Mouse (Mus musculus) erythroblast, adult 5-6 weeks (primary cell): ENCODE measurements around the gene Ppan. TPM values are rescaled to one million over a fixed set of nuclear protein-coding genes. Genes with fewer than 3 reads are reported as not detected.
A peak's percentile ranks its signal among the peaks of the same experiment; 100 is the strongest.

Experiments
- ATAC-seq: replicated peaks from 2 replicates; pipeline ENCODE4 v1.8.0; 2016; ENCODE audit warnings: moderate number of reproducible peaks, mild to moderate bottlenecking, moderate TSS enrichment, inconsistent platforms; ENCODE audit not compliant: poor library complexity, low FRiP score, severe bottlenecking
- total RNA-seq, 2 experiments: library from RNA; stranded (forward) in 1 of 2; stranded (reverse) in 1 of 2; fragments of 150-400 nt in 1 of 2; fragments of 200-764, 138-1000 nt in 1 of 2; gene quantifications; 2 replicates each; pipeline versions ENCODE4 v1.2.3 to v1.2.4; 2015 to 2017; ENCODE audit warnings: low replicate concordance in 2 of 2

The Ppan gene
- total RNA-seq, 2 experiments from 2014 or later, result 9.8 to 15.4 TPM

DNA sequence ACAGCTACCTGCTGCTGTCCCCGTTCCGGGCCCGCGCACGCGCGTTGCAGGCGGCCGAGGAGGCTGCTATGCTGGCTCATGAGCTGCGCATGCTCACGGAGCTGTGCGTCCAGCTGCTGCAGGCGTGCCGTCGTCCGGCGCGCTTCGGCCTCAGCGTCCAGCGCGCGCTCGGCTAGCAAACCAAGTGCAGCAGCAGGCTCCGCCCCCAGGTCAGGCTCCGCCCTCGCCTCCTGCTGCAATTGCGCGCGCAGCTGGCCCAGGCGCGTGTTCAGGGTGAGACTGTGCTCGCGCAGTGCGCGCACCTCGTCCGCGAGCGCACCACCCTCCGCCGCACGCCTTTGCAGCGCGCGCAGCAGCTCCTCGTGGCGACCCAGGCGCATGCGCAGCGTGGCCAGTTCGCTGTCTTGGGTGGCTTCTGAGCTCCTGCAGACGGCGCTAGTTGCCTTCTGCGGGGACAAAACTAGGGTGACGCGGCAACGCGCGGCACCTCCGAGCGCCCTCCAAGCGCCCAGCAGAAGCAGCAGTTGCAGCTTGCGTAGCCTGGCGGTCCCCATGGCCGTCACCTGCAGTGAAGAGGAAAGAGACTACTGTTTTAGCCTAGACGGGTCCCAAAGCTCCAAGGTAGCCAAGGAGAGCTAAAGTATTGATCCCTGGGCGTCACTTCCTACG is 9.8 kb upstream of the Ppan start:
- peak; percentile 92 for ATAC-seq

DNA sequence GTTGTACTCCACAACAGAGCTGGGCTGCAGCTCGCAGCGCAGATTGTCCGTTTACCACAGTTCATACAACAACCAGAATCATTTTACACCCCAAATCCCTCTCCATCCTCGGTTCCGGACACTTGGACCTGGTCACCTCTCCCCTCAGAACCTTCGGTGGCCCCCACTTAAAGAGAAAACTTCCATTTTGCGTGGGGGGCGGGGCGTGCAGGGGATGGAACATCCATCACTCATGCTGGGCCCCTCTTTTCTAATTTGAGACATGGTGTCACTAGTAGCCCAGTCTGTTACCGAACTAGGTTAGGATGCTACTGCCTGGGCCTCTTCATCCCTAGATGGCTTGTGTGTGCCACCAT is 9.3 kb upstream of the Ppan start:
- ATAC-seq, result no peak

DNA sequence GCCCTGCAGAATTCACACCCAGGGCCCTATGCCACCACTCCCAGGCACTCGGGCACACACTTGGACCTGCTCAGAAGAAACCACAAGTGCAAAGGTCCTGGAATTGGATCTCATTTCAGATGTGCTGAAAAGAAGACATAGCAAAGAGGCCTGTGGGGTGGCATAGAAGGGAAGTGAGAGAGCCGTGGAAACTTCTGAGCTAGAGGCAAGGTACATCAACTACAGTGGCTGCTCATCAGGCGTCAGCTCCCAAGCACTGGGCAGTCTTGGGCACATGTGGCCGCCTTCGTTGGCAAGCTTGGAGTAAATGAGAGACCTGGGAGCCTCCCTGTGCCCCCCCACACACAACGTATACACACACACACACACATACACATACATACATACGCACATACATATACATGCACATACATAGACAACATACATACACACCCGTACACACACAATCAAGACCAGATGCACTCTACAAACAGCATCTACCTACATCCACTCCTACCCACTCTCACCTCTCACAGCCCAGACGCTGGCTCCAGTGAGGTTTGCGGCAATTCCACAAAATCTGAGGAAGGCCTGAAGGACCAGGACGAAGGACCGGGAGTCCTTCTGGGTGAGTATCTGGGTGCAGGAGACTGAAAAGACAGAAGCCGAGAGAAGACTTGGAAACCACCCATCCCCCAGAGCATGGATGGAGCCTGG is 8.7 kb upstream of the Ppan start, which contains the start of gene Angptl6:
Gene Angptl6 (minus strand): TSS at position 631 of the 696 bp plus-strand sequence.
- ATAC-seq, result no peak

- no peak for ATAC-seq
These were observed 1.4 kb upstream of the Ppan start for GRCm38 (mm10) chr9:20886563-20886962.

DNA sequence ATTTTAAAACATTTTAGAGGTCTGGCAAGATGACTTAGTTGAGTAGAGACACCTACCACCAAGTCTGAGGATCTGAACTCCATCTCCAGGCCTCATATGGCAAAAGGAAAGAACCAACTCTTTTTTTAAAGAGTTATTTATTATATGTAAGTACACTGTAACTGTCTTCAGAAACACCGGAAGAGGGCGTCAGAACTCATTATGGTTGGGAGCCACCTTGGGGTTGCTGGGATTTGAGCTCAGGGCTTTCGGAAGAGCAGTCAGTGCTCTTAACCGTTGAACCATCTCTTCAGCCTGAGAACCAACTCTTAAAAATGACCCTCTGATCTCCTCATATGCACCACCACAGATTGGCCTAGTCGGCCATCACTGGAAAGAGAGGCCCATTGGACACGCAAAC is 784 bp upstream of the Ppan start:
- ATAC-seq, result no peak

- no peak for ATAC-seq
These were observed 401 bp downstream of the Ppan start for GRCm38 (mm10) chr9:20888386-20888765.

GRCm38 (mm10) chr9:20889185-20890141 is 1.5 kb downstream of the Ppan start:
- ATAC-seq, result no peak

DNA sequence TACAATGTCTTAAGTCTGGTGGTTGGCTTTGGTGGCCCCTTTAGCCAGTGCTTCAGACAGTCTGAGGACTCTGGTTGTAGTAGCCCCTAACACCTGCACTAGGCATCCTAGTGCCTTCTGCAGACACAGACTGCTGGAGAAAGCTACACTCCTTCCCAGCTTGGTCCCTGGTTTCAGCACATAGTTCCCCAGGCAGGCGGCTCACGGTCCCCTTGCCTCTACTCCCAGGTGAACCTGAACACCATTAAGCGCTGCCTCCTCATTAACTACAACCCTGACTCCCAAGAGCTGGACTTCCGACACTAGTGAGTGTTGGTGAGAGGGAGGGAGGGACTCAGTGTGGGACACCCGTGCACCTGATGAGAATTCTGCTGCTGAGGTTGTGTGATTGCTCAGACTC is 2.4 kb downstream of the Ppan start:
- ATAC-seq, result no peak

DNA sequence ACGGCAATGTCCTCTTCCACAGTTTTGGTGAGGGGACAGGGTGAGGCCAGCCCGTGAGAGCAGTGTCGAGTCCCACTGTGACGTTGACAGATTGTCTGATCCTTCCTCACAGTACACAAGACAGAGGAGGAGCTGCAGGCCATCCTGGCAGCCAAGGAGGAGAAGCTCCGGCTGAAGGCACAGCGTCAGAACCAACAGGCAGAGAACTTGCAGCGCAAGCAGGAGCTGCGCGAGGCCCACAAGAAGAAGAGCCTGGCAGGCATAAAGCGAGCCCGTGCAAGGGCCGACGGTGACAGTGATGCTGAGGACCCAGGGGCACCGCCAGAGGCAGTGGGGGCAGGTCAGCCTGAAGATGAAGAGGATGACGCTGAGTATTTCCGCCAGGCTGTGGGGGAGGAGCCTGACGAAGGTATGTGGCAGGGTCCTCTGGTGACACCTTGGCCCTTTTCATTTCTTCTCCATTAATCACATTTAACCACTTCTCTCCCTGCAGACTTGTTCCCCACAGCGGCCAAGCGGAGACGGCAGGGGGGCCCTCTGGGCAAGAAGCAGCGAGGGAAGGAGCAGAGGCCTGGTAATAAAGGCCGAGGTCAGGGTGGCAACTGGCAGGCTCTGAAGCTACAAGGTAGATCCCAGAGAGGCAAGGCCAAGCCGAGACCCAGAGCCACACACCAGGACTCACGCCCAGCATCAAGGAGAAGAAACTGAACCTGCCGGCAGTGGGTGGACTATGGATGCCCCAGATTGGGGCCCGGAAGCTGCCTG is 3.5 kb downstream of the Ppan start:
- ATAC-seq, result no peak

GRCm38 (mm10) chr9:20892104-20892653 is 4.2 kb downstream of the Ppan start:
- ATAC-seq, result no peak

- no peak for ATAC-seq
These were observed 5.1 kb downstream of the Ppan start for GRCm38 (mm10) chr9:20893069-20893468.

- no peak for ATAC-seq
These were observed 5.8 kb downstream of the Ppan start for GRCm38 (mm10) chr9:20893590-20894343.

- ATAC-seq, result no peak
These were observed 6.7 kb downstream of the Ppan start for GRCm38 (mm10) chr9:20894629-20895028.

DNA sequence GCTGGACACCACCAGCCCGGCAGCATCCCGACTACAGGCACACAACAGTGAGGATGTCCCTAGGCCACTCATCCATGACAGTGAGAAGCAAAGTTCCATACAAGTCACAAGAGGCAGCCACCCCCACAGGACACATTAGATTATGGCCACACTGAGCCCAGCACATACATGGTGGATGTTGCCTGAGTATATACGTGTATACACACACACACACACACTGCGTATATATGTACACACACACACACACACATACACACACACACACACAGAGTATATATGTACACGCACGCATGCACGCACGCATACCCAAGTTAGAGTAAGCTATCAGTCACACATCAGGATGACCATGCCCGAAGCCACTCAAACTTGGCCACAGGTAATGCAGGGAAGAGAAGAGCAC is 7.4 kb downstream of the Ppan start:
- ATAC-seq, result no peak

DNA sequence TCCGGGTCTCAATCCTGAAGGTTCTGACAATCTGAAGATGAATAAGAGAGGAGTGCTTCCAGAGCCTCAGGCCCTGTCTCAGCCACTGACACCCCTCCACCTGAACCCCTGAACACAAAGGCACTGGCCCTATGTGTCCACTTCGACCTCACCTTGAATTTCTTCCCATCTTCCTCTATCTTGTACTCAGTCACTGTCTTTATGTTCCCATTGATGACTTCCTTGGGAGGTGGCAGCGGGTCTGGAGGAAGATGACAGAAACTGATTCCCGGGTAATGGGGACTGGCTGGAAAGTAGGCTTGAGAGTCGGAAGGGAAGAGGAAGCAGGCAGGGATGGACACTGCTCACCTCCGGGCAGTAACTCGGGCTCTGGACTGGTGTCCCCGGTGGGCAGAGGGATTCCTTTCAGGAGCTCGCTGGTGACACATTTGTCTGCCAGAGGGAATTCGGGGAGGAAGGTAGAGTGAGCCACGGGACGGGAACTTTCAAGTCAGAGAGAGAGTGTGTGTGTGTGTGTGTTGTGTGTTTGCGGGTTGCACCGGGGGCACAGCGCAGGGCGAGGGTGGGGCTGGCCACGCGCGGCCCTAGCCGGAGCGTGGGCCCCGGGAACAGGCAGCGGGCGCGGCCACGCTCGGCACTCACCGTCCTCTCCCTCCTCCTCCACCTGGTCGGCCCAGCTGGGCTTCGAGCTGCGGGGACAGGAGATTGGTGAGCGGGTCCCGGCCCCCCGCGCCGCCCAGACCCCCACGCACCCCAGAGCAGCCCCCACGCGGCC is 9.9 kb downstream of the Ppan start:
- peak; percentile 29 for ATAC-seq

- ATAC-seq, result peak; percentile 86
These were observed 10.6 kb downstream of the Ppan start, which contains the start of gene Eif3g for GRCm38 (mm10) chr9:20898511-20899073. Gene Eif3g (minus strand): TSS chr9:20898623.

- peak; percentile 57 for ATAC-seq
These were observed 13.6 kb downstream of the Ppan start for GRCm38 (mm10) chr9:20901466-20902173.
